Mouse (Mus musculus): Measurements from ENCODE around the gene Pfdn6. TPM values are rescaled to one million over a fixed set of nuclear protein-coding genes. Genes with fewer than 3 reads are reported as not detected.

Pfdn6 gene
- polyA plus RNA-seq, 1 experiment from 2014 or later, result 208 TPM

- Histone ChIP-seq H3K36me3 (ENCODE audit: control insufficient read depth, insufficient read depth, low read length) (no peaks in the 10 kb centered on the region; the same call in 1 of the 2 replicates), H3K4me2 (ENCODE audit: low read depth, severe bottlenecking) (no peak overlapping the region), H3K27ac (replicated peaks; ENCODE audit: low read depth, low read length) (no peak overlapping the region), H3K4me1 (ENCODE audit: control insufficient read depth, insufficient read depth, low read length) (peaks cover 4% of the 10 kb centered on the region; the same call in 1 of the 2 replicates), H3K9ac (ENCODE audit: low read length) (no peak overlapping the region), H3K27me3 (ENCODE audit: control insufficient read depth, insufficient read depth, low read length) (no peaks in the 10 kb centered on the region), H3K9me3 (ENCODE audit: control insufficient read depth, low read length) (no peaks in the 10 kb centered on the region), H3K4me3 (ENCODE audit: low read depth, low read length) (no peak overlapping the region)
- DNase-seq (ENCODE audit: low spot score) (no peak), ATAC-seq (ENCODE audit: insufficient number of reproducible peaks, low FRiP score, low TSS enrichment, low read depth) (no peak)
- 92% methylated on average over 15 of the region's 15 CpGs for WGBS
These were observed 19.8 kb upstream of the Pfdn6 start for GRCm38 (mm10) chr17:33959948-33960347.

- H3K9me3 ChIP-seq (ENCODE audit: control insufficient read depth, low read length), result no peaks in the 10 kb centered on the region
- DNase-seq (ENCODE audit: low spot score) (no peak), ATAC-seq (ENCODE audit: insufficient number of reproducible peaks, low FRiP score, low TSS enrichment, low read depth) (no peak)
- H3K36me3 ChIP-seq (ENCODE audit: control insufficient read depth, insufficient read depth, low read length), result peaks cover 1% of the 10 kb centered on the region
- no peak overlapping the region for H3K4me2 ChIP-seq (ENCODE audit: low read depth, severe bottlenecking)
- 91% methylated on average over 13 of the region's 13 CpGs for WGBS
- no peak overlapping the region for H3K9ac ChIP-seq (ENCODE audit: low read length)
- H3K27ac ChIP-seq (replicated peaks; ENCODE audit: low read depth, low read length), result no peak overlapping the region
- H3K4me1 ChIP-seq (ENCODE audit: control insufficient read depth, insufficient read depth, low read length), result peaks cover 10% of the 10 kb centered on the region
- H3K4me3 ChIP-seq (ENCODE audit: low read depth, low read length), result no peak overlapping the region
- no peaks in the 10 kb centered on the region for H3K27me3 ChIP-seq (ENCODE audit: control insufficient read depth, insufficient read depth, low read length)
These were observed 19.0 kb upstream of the Pfdn6 start for GRCm38 (mm10) chr17:33959135-33959534.

GRCm38 (mm10) chr17:33958451-33958850 lies 18.3 kb upstream of the Pfdn6 start:
- peaks cover 3% of the 10 kb centered on the region for H3K36me3 ChIP-seq (ENCODE audit: control insufficient read depth, insufficient read depth, low read length)
- H3K4me1 ChIP-seq (ENCODE audit: control insufficient read depth, insufficient read depth, low read length), result peaks cover 16% of the 10 kb centered on the region
- DNase-seq (ENCODE audit: low spot score) (no peak), ATAC-seq (ENCODE audit: insufficient number of reproducible peaks, low FRiP score, low TSS enrichment, low read depth) (no peak)
- H3K4me2 ChIP-seq (ENCODE audit: low read depth, severe bottlenecking), result no peak overlapping the region
- no peak overlapping the region for H3K9ac ChIP-seq (ENCODE audit: low read length)
- H3K4me3 ChIP-seq (ENCODE audit: low read depth, low read length), result no peak overlapping the region
- WGBS, result 95% methylated on average over 11 of the region's 11 CpGs
- H3K27me3 ChIP-seq (ENCODE audit: control insufficient read depth, insufficient read depth, low read length), result no peaks in the 10 kb centered on the region
- no peaks in the 10 kb centered on the region for H3K9me3 ChIP-seq (ENCODE audit: control insufficient read depth, low read length)
- no peak overlapping the region for H3K27ac ChIP-seq (replicated peaks; ENCODE audit: low read depth, low read length)

GRCm38 (mm10) chr17:33957493-33957892 lies 17.4 kb upstream of the Pfdn6 start:
- H3K4me3 ChIP-seq (ENCODE audit: low read depth, low read length), result no peak overlapping the region
- no peak overlapping the region for H3K9ac ChIP-seq (ENCODE audit: low read length)
- DNase-seq (ENCODE audit: low spot score) (no peak), ATAC-seq (ENCODE audit: insufficient number of reproducible peaks, low FRiP score, low TSS enrichment, low read depth) (no peak)
- H3K36me3 ChIP-seq (ENCODE audit: control insufficient read depth, insufficient read depth, low read length), result peaks cover 13% of the 10 kb centered on the region
- no peaks in the 10 kb centered on the region for H3K9me3 ChIP-seq (ENCODE audit: control insufficient read depth, low read length)
- H3K27ac ChIP-seq (replicated peaks; ENCODE audit: low read depth, low read length), result no peak overlapping the region
- H3K4me2 ChIP-seq (ENCODE audit: low read depth, severe bottlenecking), result no peak overlapping the region
- H3K4me1 ChIP-seq (ENCODE audit: control insufficient read depth, insufficient read depth, low read length), result peaks cover 26% of the 10 kb centered on the region
- H3K27me3 ChIP-seq (ENCODE audit: control insufficient read depth, insufficient read depth, low read length), result no peaks in the 10 kb centered on the region
- WGBS, result 68% methylated on average over 6 of the region's 6 CpGs

- Histone ChIP-seq H3K27ac (replicated peaks; ENCODE audit: low read depth, low read length) (0 out of 2 replicates have a peak overlapping the region, but pooled peaks have one; percentile 10), H3K9me3 (ENCODE audit: control insufficient read depth, low read length) (no peaks in the 10 kb centered on the region), H3K4me2 (ENCODE audit: low read depth, severe bottlenecking) (peak overlapping the region; percentile 60), H3K9ac (ENCODE audit: low read length) (peak overlapping the region; percentile 72), H3K36me3 (ENCODE audit: control insufficient read depth, insufficient read depth, low read length) (peaks cover 15% of the 10 kb centered on the region), H3K4me3 (ENCODE audit: low read depth, low read length) (peak overlapping the region; percentile 100), H3K4me1 (ENCODE audit: control insufficient read depth, insufficient read depth, low read length) (peaks cover 35% of the 10 kb centered on the region), H3K27me3 (ENCODE audit: control insufficient read depth, insufficient read depth, low read length) (no peaks in the 10 kb centered on the region)
- DNase-seq (ENCODE audit: low spot score) (no peak), ATAC-seq (ENCODE audit: insufficient number of reproducible peaks, low FRiP score, low TSS enrichment, low read depth) (no peak)
- WGBS, result 9% methylated on average over 10 of the region's 10 CpGs
These were observed 16.2 kb upstream of the Pfdn6 start for GRCm38 (mm10) chr17:33956336-33956735.

GRCm38 (mm10) chr17:33955555-33956214 lies 15.5 kb upstream of the Pfdn6 start, which contains the start of the genes Vps52 and Rps18:
Gene Vps52 (plus strand): TSS chr17:33955812.
Gene Rps18 (minus strand): TSS chr17:33956001.
- Histone ChIP-seq H3K36me3 (ENCODE audit: control insufficient read depth, insufficient read depth, low read length) (peaks cover 15% of the 10 kb centered on the region), H3K4me2 (ENCODE audit: low read depth, severe bottlenecking) (peak within 1 kb of the TSS; percentile 82), H3K9me3 (ENCODE audit: control insufficient read depth, low read length) (no peaks in the 10 kb centered on the region), H3K4me3 (ENCODE audit: low read depth, low read length) (peak within 1 kb of the TSS; percentile 100), H3K27ac (replicated peaks; ENCODE audit: low read depth, low read length) (peak within 1 kb of the TSS; percentile 89), H3K27me3 (ENCODE audit: control insufficient read depth, insufficient read depth, low read length) (no peaks in the 10 kb centered on the region), H3K9ac (ENCODE audit: low read length) (peak within 1 kb of the TSS; percentile 98), H3K4me1 (ENCODE audit: control insufficient read depth, insufficient read depth, low read length) (peaks cover 41% of the 10 kb centered on the region)
- WGBS, result under 1% methylated on average over 50 of the region's 50 CpGs
- peak; percentile 97 for DNase-seq (ENCODE audit: low spot score)
- ATAC-seq (ENCODE audit: insufficient number of reproducible peaks, low FRiP score, low TSS enrichment, low read depth), result peak; percentile 89

GRCm38 (mm10) chr17:33954646-33955554 lies 14.8 kb upstream of the Pfdn6 start:
- H3K27ac ChIP-seq (replicated peaks; ENCODE audit: low read depth, low read length), result peak overlapping the region; percentile 89
- ATAC-seq (ENCODE audit: insufficient number of reproducible peaks, low FRiP score, low TSS enrichment, low read depth) (peak; percentile 27; the same call in 1 of the 2 replicates), DNase-seq (ENCODE audit: low spot score) (no peak)
- peaks cover 15% of the 10 kb centered on the region for H3K36me3 ChIP-seq (ENCODE audit: control insufficient read depth, insufficient read depth, low read length)
- peak overlapping the region; percentile 82 for H3K4me2 ChIP-seq (ENCODE audit: low read depth, severe bottlenecking)
- no peaks in the 10 kb centered on the region for H3K27me3 ChIP-seq (ENCODE audit: control insufficient read depth, insufficient read depth, low read length)
- H3K4me3 ChIP-seq (ENCODE audit: low read depth, low read length), result peak overlapping the region; percentile 100
- no peaks in the 10 kb centered on the region for H3K9me3 ChIP-seq (ENCODE audit: control insufficient read depth, low read length)
- WGBS, result 1% methylated on average over 33 of the region's 33 CpGs
- H3K4me1 ChIP-seq (ENCODE audit: control insufficient read depth, insufficient read depth, low read length), result peaks cover 44% of the 10 kb centered on the region
- H3K9ac ChIP-seq (ENCODE audit: low read length), result peak overlapping the region; percentile 98

GRCm38 (mm10) chr17:33953961-33954565 lies 13.9 kb upstream of the Pfdn6 start:
- Histone ChIP-seq H3K9ac (ENCODE audit: low read length) (peak overlapping the region; percentile 98), H3K9me3 (ENCODE audit: control insufficient read depth, low read length) (no peaks in the 10 kb centered on the region), H3K36me3 (ENCODE audit: control insufficient read depth, insufficient read depth, low read length) (peaks cover 15% of the 10 kb centered on the region), H3K4me1 (ENCODE audit: control insufficient read depth, insufficient read depth, low read length) (peaks cover 44% of the 10 kb centered on the region), H3K4me2 (ENCODE audit: low read depth, severe bottlenecking) (peak overlapping the region; percentile 82), H3K27ac (replicated peaks; ENCODE audit: low read depth, low read length) (0 out of 2 replicates have a peak overlapping the region, but pooled peaks have one; percentile 89), H3K4me3 (ENCODE audit: low read depth, low read length) (peak overlapping the region; percentile 100), H3K27me3 (ENCODE audit: control insufficient read depth, insufficient read depth, low read length) (no peaks in the 10 kb centered on the region)
- WGBS, result 39% methylated on average over 5 of the region's 5 CpGs
- ATAC-seq (ENCODE audit: insufficient number of reproducible peaks, low FRiP score, low TSS enrichment, low read depth) (no peak), DNase-seq (ENCODE audit: low spot score) (no peak)

Data from limb, embryonic 11.5 days (tissue).